Mouse (Mus musculus): ENCODE measurements at regions not wholly inside any gene's neighbourhood (a gene's known extent, or its start where the extent isn't known, plus 50 kb on each side); places are given as distances from the start of the nearest gene placed in this dataset.

DNA sequence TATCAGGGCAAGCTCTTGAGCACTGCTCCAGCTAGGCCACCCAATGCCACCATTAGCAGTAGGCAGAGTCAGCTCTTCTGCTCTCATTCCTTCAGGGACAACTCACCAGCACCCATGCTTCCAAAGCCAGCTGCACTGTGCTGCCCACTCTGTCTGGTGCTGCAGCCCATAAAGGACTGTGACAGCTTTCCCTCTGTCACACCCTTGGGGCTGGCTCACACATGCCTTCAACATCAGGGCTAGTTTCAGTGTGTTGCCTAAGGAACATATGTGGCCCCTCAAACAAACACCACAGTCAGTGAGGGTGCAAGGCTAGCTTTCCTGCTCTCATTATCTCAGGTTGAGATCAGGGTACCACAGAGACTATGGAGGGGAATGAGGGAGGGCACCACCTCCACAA lies 75.3 kb downstream of the Gm19965 start:
- peak; percentile 27; the same call in 1 of the 2 replicates for ATAC-seq (replicated peaks; ENCODE audit: insufficient number of reproducible peaks, low FRiP score, low TSS enrichment, poor library complexity, severe bottlenecking)

DNA sequence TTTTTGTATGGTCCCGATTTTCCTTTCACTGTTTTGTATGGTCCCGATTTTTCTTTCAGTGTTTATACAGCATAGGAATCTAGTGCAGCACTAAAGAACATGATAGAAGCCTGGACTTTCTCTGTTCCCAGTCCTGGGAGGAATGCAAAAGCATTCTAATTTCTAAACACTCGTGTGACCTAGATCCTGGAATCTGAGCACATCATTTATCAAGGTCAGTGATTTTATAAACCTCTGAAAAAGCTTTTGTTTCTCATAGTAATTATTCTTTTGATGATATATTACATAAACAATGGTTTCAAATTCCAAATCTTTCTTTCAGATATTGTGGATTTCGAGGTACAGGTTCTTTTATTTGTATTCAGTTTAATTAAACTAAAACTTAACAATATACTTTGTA lies 93.7 kb downstream of the Gm19965 start:
- ATAC-seq (replicated peaks; ENCODE audit: insufficient number of reproducible peaks, low FRiP score, low TSS enrichment, poor library complexity, severe bottlenecking): no peak

DNA sequence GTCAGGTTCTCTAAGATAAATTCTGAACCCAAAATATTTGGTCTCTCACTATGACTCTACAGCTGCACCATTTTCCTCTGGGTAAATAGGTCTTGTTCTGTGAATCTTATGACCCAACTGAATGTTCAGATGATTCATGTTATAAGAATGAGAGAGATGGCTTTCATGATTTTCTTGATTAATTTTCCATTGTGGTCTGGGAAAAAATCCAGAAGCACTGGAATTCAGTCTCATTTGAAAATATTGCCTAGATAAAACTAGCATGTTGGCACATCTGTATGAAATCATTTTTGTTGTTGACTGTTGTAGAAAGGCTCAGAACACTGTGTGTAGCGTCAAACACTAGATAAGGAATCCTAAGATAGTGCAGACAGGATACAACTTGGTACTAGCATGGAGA lies 102.4 kb downstream of the Gm19965 start:
- no peak for ATAC-seq (replicated peaks; ENCODE audit: insufficient number of reproducible peaks, low FRiP score, low TSS enrichment, poor library complexity, severe bottlenecking)

All from monocyte, adult 5-6 weeks (primary cell).